Mouse (Mus musculus): ENCODE measurements around the gene Kcnj16. TPM values are rescaled to one million over a fixed set of nuclear protein-coding genes. Genes with fewer than 3 reads are reported as not detected.
A peak's percentile ranks its signal among the peaks of the same experiment; 100 is the strongest.

The Kcnj16 gene
- total RNA-seq (2017): not detected in 2 replicates

DNA sequence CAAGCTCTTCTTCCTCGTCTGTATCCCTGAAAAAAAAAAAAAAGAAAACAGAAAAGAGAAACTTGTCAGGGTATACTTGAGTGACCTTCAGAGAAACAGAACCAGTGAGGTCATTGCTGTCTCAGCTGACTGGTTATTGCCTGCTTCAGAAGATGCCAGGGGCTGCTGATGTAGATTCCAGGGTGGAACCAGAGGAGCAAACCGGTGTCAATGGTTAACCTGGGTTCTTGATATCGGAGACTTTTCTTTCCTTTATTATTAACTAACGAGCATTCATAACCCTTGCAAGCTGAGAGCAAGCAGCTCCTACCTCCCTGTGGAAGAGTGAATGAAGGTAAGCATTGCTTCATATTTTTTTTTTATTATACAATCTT lies at the start of gene Kcnj16:
Gene Kcnj16, plus strand, starts transcription at position 272 of the 374 bp plus-strand sequence.
- no peak for ATAC-seq (replicated peaks; ENCODE audit: low read depth, poor library complexity, severe bottlenecking)

DNA sequence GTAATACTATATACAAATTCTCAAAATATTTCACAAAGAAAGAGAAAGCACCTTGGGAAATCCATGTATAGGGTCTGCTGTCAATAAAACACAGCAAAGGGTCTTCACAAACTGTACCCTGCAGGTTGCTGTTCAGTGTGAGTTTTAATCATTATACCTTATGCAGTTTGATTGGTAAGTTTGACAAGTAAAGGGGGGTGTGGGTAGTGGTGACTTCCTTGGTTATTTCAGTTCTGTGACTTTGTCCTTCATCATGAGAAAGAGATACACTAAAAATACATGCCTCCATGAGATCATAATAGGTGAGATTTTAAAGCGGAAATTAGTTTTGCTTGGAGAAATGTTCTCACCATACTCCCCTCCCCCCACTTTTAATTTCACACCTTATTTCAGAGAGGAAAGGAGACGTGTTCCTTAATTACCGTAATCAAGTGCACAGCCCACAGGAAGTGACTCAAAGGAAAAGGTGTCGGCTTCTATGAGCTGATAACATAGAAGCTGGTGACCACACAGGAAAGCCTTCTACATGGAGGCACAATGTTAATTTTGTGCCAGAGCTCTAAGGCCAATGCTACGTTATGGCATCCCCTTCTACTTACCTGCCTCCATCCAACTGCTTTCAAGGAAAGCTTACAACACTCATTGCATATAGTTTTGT lies 48.9 kb upstream of the Kcnj16 start:
- ATAC-seq (replicated peaks; ENCODE audit: low read depth, poor library complexity, severe bottlenecking): peak; percentile 99

GRCm38 (mm10) chr11:110935699-110936098 lies 32.1 kb upstream of the Kcnj16 start:
- no peak for ATAC-seq (replicated peaks; ENCODE audit: low read depth, poor library complexity, severe bottlenecking)

- no peak for ATAC-seq (replicated peaks; ENCODE audit: low read depth, poor library complexity, severe bottlenecking)
Observed at GRCm38 (mm10) chr11:110942280-110942679, 25.6 kb upstream of the Kcnj16 start.

DNA sequence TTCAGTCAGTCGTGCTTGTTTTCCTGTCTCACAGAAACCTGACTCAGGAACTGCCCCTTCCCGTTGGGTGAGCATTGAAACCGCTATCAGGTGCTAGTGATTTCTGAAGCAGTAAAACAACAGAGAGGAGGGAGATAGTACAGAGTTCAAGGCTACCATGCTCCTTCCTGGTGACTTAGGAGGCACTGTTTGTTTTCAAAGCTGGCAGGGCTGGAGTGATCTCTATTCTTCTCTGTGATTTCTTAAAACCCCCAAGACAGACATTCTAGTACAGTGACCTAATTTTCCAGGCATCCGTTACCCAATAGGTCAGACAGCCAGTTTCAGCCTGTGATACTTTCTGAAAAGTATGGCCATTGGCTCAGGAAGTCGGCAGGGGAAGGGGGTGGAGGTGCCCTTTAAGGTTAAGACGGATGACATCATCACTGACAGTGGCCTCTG lies 25.1 kb upstream of the Kcnj16 start:
- 0 out of 2 replicates have a peak, but pooled peaks have one; percentile 11 for ATAC-seq (replicated peaks; ENCODE audit: low read depth, poor library complexity, severe bottlenecking)

DNA sequence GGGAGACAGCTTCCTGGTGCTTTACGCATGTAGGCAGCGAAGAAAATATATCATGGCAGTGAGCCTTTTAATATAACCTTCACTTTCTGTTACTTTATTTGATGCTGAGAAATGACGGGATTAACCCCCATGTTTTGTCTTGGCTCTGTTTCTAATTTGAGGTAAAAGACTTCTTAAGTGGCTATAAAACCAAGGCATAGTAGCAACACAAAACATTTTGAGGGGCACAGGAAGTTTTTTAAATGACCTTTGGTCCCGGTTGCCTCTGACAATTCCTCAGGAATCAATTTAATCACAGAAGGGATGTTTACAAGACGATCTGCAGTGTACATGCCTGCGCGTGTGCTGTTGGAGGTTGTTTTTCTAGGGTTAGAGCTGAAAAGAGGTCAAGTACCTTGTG lies 11.2 kb upstream of the Kcnj16 start:
- ATAC-seq (replicated peaks; ENCODE audit: low read depth, poor library complexity, severe bottlenecking): no peak

- ATAC-seq (replicated peaks; ENCODE audit: low read depth, poor library complexity, severe bottlenecking): no peak
Observed at GRCm38 (mm10) chr11:110961592-110962021, 6.2 kb upstream of the Kcnj16 start.

- ATAC-seq (replicated peaks; ENCODE audit: low read depth, poor library complexity, severe bottlenecking): no peak
Observed at GRCm38 (mm10) chr11:110967019-110967761, 643 bp upstream of the Kcnj16 start.

DNA sequence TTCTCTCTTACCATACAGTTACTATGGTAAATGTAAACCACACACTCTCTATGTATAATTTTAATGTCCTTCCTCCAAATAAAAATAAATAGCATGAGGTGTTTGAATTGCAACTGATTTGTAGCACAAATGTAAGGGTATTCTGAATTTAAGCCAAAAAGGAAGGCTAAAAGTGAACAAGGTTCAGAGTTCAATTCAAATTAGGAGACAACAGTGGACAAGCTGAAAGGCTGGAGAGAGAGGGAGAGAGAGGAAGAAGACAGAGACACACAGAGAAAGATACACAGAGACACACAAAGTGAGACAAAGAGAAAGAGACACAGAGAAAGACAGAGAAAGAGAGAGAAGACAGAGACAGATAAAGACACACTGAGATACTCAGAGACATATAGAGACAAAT lies 1.1 kb downstream of the Kcnj16 start:
- no peak for ATAC-seq (replicated peaks; ENCODE audit: low read depth, poor library complexity, severe bottlenecking)

GRCm38 (mm10) chr11:110985508-110985907 lies 17.7 kb downstream of the Kcnj16 start:
- no peak for ATAC-seq (replicated peaks; ENCODE audit: low read depth, poor library complexity, severe bottlenecking)

DNA sequence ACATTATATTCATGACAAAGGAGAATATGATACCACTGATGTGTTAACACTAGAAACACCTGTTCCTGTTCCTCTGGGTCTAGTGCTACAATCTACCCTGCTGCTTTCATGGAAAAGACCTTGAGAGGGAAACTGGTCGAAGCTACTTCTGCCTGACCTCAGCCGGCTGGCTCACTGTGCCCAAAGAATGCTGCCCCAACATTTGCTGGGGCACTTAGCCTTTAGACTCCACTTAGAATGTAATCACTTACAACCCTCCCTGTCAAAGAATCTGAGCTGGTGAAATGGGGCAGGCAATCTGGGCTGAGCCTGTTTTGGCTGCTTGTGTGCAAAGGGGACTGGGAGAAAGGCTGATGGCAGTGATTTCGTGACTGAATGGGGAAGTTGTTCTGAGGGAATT lies 18.1 kb downstream of the Kcnj16 start:
- ATAC-seq (replicated peaks; ENCODE audit: low read depth, poor library complexity, severe bottlenecking): no peak

DNA sequence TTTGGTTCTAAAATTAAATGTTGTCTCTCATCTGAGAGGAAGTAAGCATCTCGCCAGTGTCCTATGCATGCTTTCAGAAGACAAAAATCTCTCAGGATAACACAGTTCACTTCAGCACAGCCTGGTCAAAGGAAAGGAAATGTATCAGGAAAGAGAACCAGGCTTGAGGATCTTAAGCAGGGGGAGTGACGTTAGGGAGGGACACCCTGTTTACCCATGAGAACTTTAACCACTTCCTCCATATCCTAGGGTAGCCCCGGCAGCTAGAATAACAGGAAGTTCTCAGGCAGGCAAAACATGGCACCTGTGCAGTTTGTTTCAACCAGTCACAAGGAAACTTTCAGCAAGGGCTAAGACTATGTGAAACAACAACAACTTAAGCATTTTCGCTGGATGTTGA lies 25.8 kb downstream of the Kcnj16 start:
- peak; percentile 92 for ATAC-seq (replicated peaks; ENCODE audit: low read depth, poor library complexity, severe bottlenecking)

DNA sequence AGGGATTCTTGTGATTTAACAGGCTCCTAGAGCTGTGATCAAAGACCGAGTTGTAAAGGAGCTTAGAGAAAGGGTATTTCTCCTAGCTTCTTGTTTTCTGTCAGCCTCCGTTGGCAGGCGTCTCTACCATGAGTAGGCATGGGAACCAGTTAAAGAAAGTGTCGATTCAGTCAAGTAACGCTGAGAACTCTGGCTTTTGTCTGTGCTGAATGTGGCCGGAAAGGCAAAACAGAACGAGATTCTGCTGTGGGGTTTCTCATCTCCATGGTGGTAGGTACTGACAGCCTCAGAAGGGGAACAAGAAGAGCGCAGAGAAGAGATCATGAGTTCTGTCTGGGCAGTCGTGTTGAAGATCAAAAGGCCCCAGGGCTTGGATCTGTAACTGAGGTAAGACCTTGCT lies 29.4 kb downstream of the Kcnj16 start:
- no peak for ATAC-seq (replicated peaks; ENCODE audit: low read depth, poor library complexity, severe bottlenecking)

DNA sequence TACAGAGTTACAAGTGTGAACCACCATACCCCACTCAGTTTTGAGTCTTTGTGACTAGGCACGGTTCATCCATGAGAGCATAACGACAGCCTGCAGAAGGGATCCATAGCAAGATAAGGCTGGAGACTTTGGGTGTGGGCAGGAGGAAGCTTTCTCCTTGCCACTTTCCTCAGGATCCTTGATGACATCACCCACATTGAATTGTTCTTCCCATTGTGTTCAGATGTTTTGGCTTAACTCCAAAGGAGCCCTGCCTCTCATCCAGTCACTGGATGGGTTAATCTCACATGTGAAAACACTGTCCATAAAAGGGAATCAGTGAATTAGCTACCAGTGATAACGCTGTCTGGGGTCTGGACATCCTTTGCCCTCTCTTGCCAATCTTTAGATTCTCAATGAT lies 37.3 kb downstream of the Kcnj16 start:
- no peak for ATAC-seq (replicated peaks; ENCODE audit: low read depth, poor library complexity, severe bottlenecking)

DNA sequence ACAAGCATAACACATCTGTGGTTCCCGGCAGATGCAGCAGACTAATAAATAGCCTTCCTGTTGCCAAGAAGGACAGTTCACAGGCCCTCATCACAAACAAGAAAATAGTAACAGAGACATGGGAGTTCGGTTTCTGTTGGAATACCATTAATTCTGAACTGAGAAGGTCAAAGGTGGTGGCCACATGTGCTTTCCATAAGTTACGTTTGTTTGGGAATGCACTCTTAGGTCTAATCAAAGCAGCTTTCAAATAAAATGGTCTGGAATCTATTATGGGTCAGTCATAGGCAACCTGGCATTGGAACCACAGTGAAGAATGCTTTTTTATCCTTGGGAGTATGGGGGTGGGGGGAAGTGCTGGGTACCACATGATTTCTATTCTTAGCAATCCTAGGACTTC lies 41.6 kb downstream of the Kcnj16 start:
- no peak for ATAC-seq (replicated peaks; ENCODE audit: low read depth, poor library complexity, severe bottlenecking)

DNA sequence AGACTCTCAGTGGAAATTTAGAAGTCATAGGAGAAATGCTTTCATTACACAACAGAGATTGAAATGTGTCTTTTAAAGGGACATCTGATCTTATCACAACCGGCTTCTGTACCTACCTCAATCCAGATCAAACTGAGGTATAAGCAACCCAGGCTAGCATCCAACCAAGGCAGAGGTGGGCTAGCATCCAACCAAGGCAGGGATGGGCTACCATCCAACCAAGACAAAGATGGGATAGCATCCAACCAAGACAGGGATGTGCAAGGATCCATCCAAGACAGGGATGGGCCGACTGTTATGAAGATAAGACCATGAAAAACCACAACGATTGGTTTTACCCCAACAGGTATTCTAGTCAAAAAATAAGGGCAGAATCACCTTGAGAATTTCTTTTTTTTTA lies 48.4 kb downstream of the Kcnj16 start:
- ATAC-seq (replicated peaks; ENCODE audit: low read depth, poor library complexity, severe bottlenecking): no peak

GRCm38 (mm10) chr11:111020211-111020610 lies 52.4 kb downstream of the Kcnj16 start:
- ATAC-seq (replicated peaks; ENCODE audit: low read depth, poor library complexity, severe bottlenecking): no peak

- ATAC-seq (replicated peaks; ENCODE audit: low read depth, poor library complexity, severe bottlenecking): no peak
Observed at GRCm38 (mm10) chr11:111022681-111023281, 54.9 kb downstream of the Kcnj16 start.

DNA sequence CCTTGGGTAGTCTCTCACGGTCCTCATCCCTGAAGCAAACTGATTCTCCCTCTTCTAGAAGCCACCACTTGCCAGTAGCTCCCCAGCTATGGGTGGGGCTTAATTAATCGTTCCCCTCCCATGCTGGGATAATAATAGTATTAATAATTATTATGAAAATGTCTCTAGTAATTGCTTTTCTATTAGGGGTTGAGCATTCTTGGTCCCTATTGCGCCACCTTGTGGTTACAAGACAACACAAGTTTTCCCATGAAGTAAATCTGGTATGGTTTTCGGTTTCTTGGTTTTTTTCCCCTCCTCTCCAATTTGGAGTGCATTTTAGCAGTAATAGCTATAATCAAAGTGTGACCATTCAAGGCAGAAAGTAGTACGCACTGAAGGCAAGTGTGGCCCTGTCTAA lies 74.3 kb downstream of the Kcnj16 start:
- 0 out of 2 replicates have a peak, but pooled peaks have one; percentile 42 for ATAC-seq (replicated peaks; ENCODE audit: low read depth, poor library complexity, severe bottlenecking)

- no peak for ATAC-seq (replicated peaks; ENCODE audit: low read depth, poor library complexity, severe bottlenecking)
Observed at GRCm38 (mm10) chr11:111043298-111043697, 75.5 kb downstream of the Kcnj16 start.

- no peak for ATAC-seq (replicated peaks; ENCODE audit: low read depth, poor library complexity, severe bottlenecking)
Observed at GRCm38 (mm10) chr11:111054252-111054651, 86.4 kb downstream of the Kcnj16 start.

Measured in common myeloid progenitor, adult 5-6 weeks (primary cell).